Mouse (Mus musculus) heart, postnatal 0 days (tissue): ENCODE measurements around the gene Gm3625. TPM values are rescaled to one million over a fixed set of nuclear protein-coding genes. Genes with fewer than 3 reads are reported as not detected.
A peak's percentile ranks its signal among the peaks of the same experiment; 100 is the strongest.

Experiments used
- ATAC-seq: fragments of 200-750 bp; cut with Nextera tagmentation; 2 replicates; pipeline ENCODE4 v1.8.0; 2017; ENCODE audit warnings: low read depth, moderate number of reproducible peaks, moderate library complexity; ENCODE audit not compliant: insufficient read depth
- DNase-seq: peaks from one replicate; pipeline ENCODE4 v3.0.0-alpha.2; 2016; ENCODE audit warnings: low spot score
- H3K27ac ChIP-seq: fragments of 300-500 bp; sonication (generic); 2 replicates; pipeline ENCODE4 v1.5.1; 2014; ENCODE audit warnings: low read depth, mild to moderate bottlenecking
- H3K27me3 ChIP-seq: fragments of 300-500 bp; sonication (generic); 2 replicates; pipeline ENCODE4 v1.6.1; 2014; ENCODE audit warnings: low read length, mixed read lengths; ENCODE audit not compliant: control insufficient read depth, insufficient read depth
- H3K36me3 ChIP-seq: fragments of 300-500 bp; sonication (generic); replicated peaks from 2 replicates; pipeline ENCODE4 v1.6.1; 2014; ENCODE audit warnings: low read length, mixed read lengths; ENCODE audit not compliant: control insufficient read depth, insufficient read depth
- H3K4me1 ChIP-seq: fragments of 300-500 bp; sonication (generic); 2 replicates; pipeline ENCODE4 v1.6.1; 2014; ENCODE audit warnings: antibody characterized with exemption; ENCODE audit not compliant: control insufficient read depth, insufficient read depth
- H3K4me2 ChIP-seq: fragments of 300-500 bp; sonication (generic); 2 replicates; pipeline ENCODE4 v1.6.1; 2014; ENCODE audit warnings: low read depth, mild to moderate bottlenecking, low read length, moderate library complexity
- H3K4me3 ChIP-seq: fragments of 300-500 bp; sonication (generic); 2 replicates; pipeline ENCODE4 v1.5.1; 2014; ENCODE audit warnings: low read depth, low read length
- H3K9ac ChIP-seq: fragments of 300-500 bp; sonication (generic); replicated peaks from 2 replicates; pipeline ENCODE4 v1.6.1; 2014; ENCODE audit warnings: low read depth, low read length, mixed read lengths
- H3K9me3 ChIP-seq: fragments of 300-500 bp; sonication (generic); replicated peaks from 2 replicates; pipeline ENCODE4 v1.6.1; 2016; ENCODE audit warnings: low read length; ENCODE audit not compliant: control insufficient read depth
- CTCF ChIP-seq: IDR thresholded peaks from 2 replicates; pipeline ENCODE4 v1.5.1; 2016; ENCODE audit warnings: antibody characterized with exemption, control low read depth, low read depth
- EP300 ChIP-seq: IDR thresholded peaks from 2 replicates; pipeline ENCODE4 v1.6.1; 2016; ENCODE audit warnings: antibody characterized with exemption, low read depth
- WGBS: fragments of 180-500 bp; shearing (Covaris S2); extraction: QIAGEN DNeasy Blood & Tissue Kit; methylation state at CpG from one replicate; pipeline ENCODE4 v1.1.7; 2014; 5-methylcytosine and 5-hydroxymethylcytosine counted together
- polyA plus RNA-seq: library from polyadenylated mRNA; unstranded; fragments of >200 nt; fragmentation: Nextera tagmentation; extraction: Ambion mirVana; gene quantifications from 2 replicates; pipeline ENCODE4 v1.2.1, GENCODE M21; 2015
- total RNA-seq: library from RNA; depleted of rRNA; stranded (reverse); fragments of >200 nt; gene quantifications from 2 replicates; pipeline ENCODE4 v1.2.3, GENCODE M21; 2014; ENCODE audit warnings: low replicate concordance; rRNA removed

The Gm3625 gene
- total and polyA plus RNA-seq, 2 experiments from 2014 or later, result not detected

DNA sequence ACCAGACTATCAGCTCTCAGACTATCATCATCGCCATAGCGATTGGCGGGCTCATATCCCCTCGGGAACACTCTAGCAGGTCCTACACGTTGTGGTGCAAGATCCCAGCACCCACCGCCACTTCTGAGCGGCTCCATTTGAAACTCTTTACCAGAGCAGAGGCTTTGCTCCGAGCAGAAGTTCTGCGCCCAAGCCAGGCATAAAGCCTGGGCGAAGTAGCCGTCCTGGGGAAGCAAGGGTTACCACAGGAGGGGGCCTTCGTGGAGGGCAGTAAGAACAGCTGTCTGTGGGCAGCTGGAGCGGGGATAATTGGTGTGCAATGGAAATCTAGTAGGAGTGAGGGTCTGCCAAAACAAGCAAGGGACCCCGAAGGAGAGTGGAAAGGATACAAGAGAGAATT lies 45.2 kb downstream of the Gm3625 start:
- no peak for TF ChIP-seq CTCF
- TF ChIP-seq EP300, result no peak
- H3K4me2 ChIP-seq, result no peak overlapping the region
- H3K4me3 ChIP-seq, result no peak overlapping the region
- no peaks in the 10 kb centered on the region for H3K36me3 ChIP-seq
- 65% methylated on average over 14 of the region's 14 CpGs for WGBS
- 0 out of 2 replicates have a peak, but pooled peaks cover 6% of the 10 kb centered on the region for H3K4me1 ChIP-seq
- DNase-seq, result no peak
- no peak overlapping the region for H3K27ac ChIP-seq
- H3K9me3 ChIP-seq, result no peaks in the 10 kb centered on the region
- H3K27me3 ChIP-seq, result 0 out of 2 replicates have a peak, but pooled peaks cover 2% of the 10 kb centered on the region
- ATAC-seq, result no peak
- no peak overlapping the region for H3K9ac ChIP-seq

DNA sequence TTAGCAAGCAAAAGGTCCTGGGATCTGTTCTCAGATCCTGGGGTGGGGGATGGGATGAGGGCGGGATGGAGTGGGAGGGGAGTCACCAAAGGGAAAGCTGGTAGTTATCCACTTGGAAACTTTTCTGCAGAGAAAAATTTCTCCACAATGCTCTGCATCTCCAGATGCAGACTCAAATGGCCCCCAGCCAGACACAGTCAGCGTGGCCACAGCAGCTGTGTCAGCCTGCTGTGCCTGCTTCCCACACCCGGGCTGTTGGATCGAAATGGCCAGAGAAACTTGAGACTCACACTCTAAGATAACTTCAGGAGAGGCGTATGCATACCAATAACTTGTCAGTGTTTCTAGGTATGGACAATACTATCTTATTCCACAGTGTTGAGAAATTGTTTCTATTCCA lies 46.2 kb downstream of the Gm3625 start:
- Histone ChIP-seq H3K27ac (no peak overlapping the region), H3K4me3 (no peak overlapping the region), H3K9ac (no peak overlapping the region), H3K4me2 (no peak overlapping the region), H3K36me3 (no peaks in the 10 kb centered on the region), H3K4me1 (0 out of 2 replicates have a peak, but pooled peaks cover 2% of the 10 kb centered on the region), H3K9me3 (no peaks in the 10 kb centered on the region), H3K27me3 (0 out of 2 replicates have a peak, but pooled peaks cover 2% of the 10 kb centered on the region)
- 30% methylated on average over 5 of the region's 5 CpGs for WGBS
- no peak for TF ChIP-seq EP300
- no peak for TF ChIP-seq CTCF
- DNase-seq (no peak), ATAC-seq (peak; percentile 30; the same call in 1 of the 2 replicates)

DNA sequence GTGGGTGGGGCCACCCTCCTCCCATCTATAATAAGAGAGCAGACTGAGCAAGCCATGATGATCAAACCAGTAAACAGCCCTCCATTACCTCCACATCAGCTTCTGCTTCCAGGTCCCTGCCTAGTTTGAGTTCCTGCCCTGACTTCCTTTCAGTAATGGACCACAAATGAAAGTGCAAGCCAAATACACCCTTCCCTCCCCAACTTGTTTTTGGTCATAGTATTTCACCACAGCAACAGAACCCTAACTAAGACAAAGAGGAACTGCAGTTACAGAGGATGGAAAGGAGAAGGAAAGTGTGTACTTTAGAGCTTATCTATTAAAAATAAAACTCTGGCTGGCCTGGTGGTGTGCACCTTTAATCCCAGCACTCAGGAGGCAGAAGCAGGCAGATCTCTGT lies 47.3 kb downstream of the Gm3625 start:
- no peak overlapping the region for H3K9ac ChIP-seq
- H3K9me3 ChIP-seq, result no peaks in the 10 kb centered on the region
- TF ChIP-seq CTCF, result no peak
- TF ChIP-seq EP300, result no peak
- no peaks in the 10 kb centered on the region for H3K4me1 ChIP-seq
- H3K36me3 ChIP-seq, result no peaks in the 10 kb centered on the region
- H3K4me2 ChIP-seq, result no peak overlapping the region
- ATAC-seq (no peak), DNase-seq (no peak)
- H3K27ac ChIP-seq, result no peak overlapping the region
- H3K27me3 ChIP-seq, result 0 out of 2 replicates have a peak, but pooled peaks cover 2% of the 10 kb centered on the region
- H3K4me3 ChIP-seq, result no peak overlapping the region

DNA sequence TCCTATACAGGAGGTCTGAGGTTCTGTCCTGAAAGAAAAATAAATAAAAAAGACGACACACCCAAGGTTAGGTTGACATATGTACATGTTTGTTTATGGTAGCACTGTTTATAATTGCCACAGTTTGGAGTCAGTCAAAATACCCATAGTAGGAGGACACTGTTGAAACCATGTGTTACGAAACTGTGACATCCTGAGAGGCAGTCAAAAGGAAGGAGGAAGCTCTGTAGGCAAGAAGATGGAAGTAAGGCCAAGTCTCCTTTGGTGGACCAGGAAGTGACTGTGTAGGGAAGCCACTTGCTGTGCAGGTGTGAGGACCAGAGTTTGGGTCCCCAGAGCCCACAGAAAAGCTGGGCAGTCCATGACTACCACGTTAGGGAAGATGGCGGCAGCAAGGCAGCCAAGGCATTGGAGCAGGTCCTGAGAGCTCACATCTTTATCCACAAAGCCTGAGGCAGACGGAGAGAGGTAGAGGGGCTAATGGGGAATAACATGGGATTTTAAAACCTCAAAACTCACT lies 48.3 kb downstream of the Gm3625 start:
- Histone ChIP-seq H3K9ac (no peak overlapping the region), H3K4me3 (no peak overlapping the region), H3K27ac (no peak overlapping the region), H3K4me2 (no peak overlapping the region), H3K4me1 (no peaks in the 10 kb centered on the region), H3K9me3 (no peaks in the 10 kb centered on the region), H3K36me3 (no peaks in the 10 kb centered on the region), H3K27me3 (0 out of 2 replicates have a peak, but pooled peaks cover 2% of the 10 kb centered on the region)
- no peak for TF ChIP-seq CTCF
- TF ChIP-seq EP300, result no peak
- WGBS, result 86% methylated on average over 5 of the region's 5 CpGs
- DNase-seq (no peak), ATAC-seq (no peak)

Other genes with a start within 250 kb of the Gm3625 start
- 15.6 and 32.3 TPM in 2 replicates for gene Ncoa1, start 115.7 kb downstream of the Gm3625 start, total RNA-seq
- gene Ncoa1, start 115.7 kb downstream of the Gm3625 start, polyA plus RNA-seq, result 7.3 and 7.8 TPM in 2 replicates
- gene Itsn2, start 289 bp downstream of the Gm3625 start, total RNA-seq, result 39.7 and 44.3 TPM in 2 replicates
- 19.6 and 22.7 TPM in 2 replicates for gene Itsn2, start 289 bp downstream of the Gm3625 start, polyA plus RNA-seq
- gene Fam228a, start 145.5 kb upstream of the Gm3625 start, total RNA-seq, result 0.08 and 0.65 TPM in 2 replicates
- 0.14 TPM in 1 of 2 replicates, not detected in the other for gene Fam228a, start 145.5 kb upstream of the Gm3625 start, polyA plus RNA-seq
- 2.7 TPM in 1 of 2 replicates, not detected in the other for gene Pfn4, start 176.1 kb upstream of the Gm3625 start, total RNA-seq
- gene Pfn4, start 176.1 kb upstream of the Gm3625 start, polyA plus RNA-seq, result 3.4 TPM in 2 replicates
- 0.19 and 3.4 TPM in 2 replicates for gene Fam228b, start 176.3 kb upstream of the Gm3625 start, total RNA-seq
- 2.3 and 3.3 TPM in 2 replicates for gene Fam228b, start 176.3 kb upstream of the Gm3625 start, polyA plus RNA-seq
- gene Sf3b6, start 224.6 kb upstream of the Gm3625 start, total RNA-seq, result 53.2 and 74.0 TPM in 2 replicates
- gene Sf3b6, start 224.6 kb upstream of the Gm3625 start, polyA plus RNA-seq, result 144 and 147 TPM in 2 replicates
- 0.34 and 1.5 TPM in 2 replicates for gene Fkbp1b, start 248.7 kb upstream of the Gm3625 start, total RNA-seq
- gene Fkbp1b, start 248.7 kb upstream of the Gm3625 start, polyA plus RNA-seq, result 5.2 and 6.2 TPM in 2 replicates